Mouse (Mus musculus): ENCODE data around the gene Fam83c. TPM values are rescaled to one million over a fixed set of nuclear protein-coding genes. Genes with fewer than 3 reads are reported as not detected.

Gene Fam83c
- 0.04 and 0.07 TPM in 2 replicates for polyA plus RNA-seq (2016; fragmentation: Nextera tagmentation; extraction: Ambion mirVana)

GRCm38 (mm10) chr2:155834732-155835131 lies at the start of gene Fam83c:
Fam83c (minus strand) TSS chr2:155834854.
- Histone ChIP-seq H3K4me3 (no peak within 1 kb of the TSS), H3K4me2 (no peak within 1 kb of the TSS), H3K27ac (no peak within 1 kb of the TSS), H3K4me1 (no peaks in the 10 kb centered on the region), H3K36me3 (no peaks in the 10 kb centered on the region), H3K9ac (no peak within 1 kb of the TSS), H3K9me3 (replicated peaks) (no peaks in the 10 kb centered on the region), H3K27me3 (replicated peaks) (peaks cover 22% of the 10 kb centered on the region)
- WGBS (ENCODE audit: insufficient replicate concordance), result 51% methylated on average over 9 of the region's 9 CpGs
- no peak for ATAC-seq

- H3K9me3 ChIP-seq (replicated peaks), result no peaks in the 10 kb centered on the region
- H3K4me1 ChIP-seq, result peaks cover 11% of the 10 kb centered on the region
- H3K27me3 ChIP-seq (replicated peaks), result no peaks in the 10 kb centered on the region
- H3K4me3 ChIP-seq, result no peak overlapping the region
- H3K9ac ChIP-seq, result no peak overlapping the region
- no peak overlapping the region for H3K4me2 ChIP-seq
- 67% methylated on average over 3 of the region's 3 CpGs for WGBS (ENCODE audit: insufficient replicate concordance)
- no peak for ATAC-seq
- H3K27ac ChIP-seq, result no peak overlapping the region
- H3K36me3 ChIP-seq, result peaks cover 71% of the 10 kb centered on the region
These were observed 47.4 kb upstream of the Fam83c start for GRCm38 (mm10) chr2:155882087-155882486.

GRCm38 (mm10) chr2:155878964-155879876 lies 44.6 kb upstream of the Fam83c start:
- Histone ChIP-seq H3K36me3 (peaks cover 75% of the 10 kb centered on the region), H3K27me3 (replicated peaks) (no peaks in the 10 kb centered on the region), H3K9ac (no peak overlapping the region), H3K27ac (no peak overlapping the region), H3K4me3 (no peak overlapping the region), H3K4me1 (peaks cover 11% of the 10 kb centered on the region), H3K9me3 (replicated peaks) (no peaks in the 10 kb centered on the region), H3K4me2 (no peak overlapping the region)
- ATAC-seq, result no peak
- WGBS (ENCODE audit: insufficient replicate concordance), result 70% methylated on average over 21 of the region's 21 CpGs

GRCm38 (mm10) chr2:155873636-155874035 lies 39.0 kb upstream of the Fam83c start:
- Histone ChIP-seq H3K27ac (no peak overlapping the region), H3K27me3 (replicated peaks) (no peaks in the 10 kb centered on the region), H3K4me2 (no peak overlapping the region), H3K9me3 (replicated peaks) (no peaks in the 10 kb centered on the region), H3K9ac (no peak overlapping the region), H3K4me3 (no peak overlapping the region), H3K4me1 (no peaks in the 10 kb centered on the region), H3K36me3 (peaks cover 51% of the 10 kb centered on the region)
- 78% methylated on average over 6 of the region's 6 CpGs for WGBS (ENCODE audit: insufficient replicate concordance)
- no peak for ATAC-seq

GRCm38 (mm10) chr2:155872930-155873507 lies 38.4 kb upstream of the Fam83c start:
- Histone ChIP-seq H3K4me1 (no peaks in the 10 kb centered on the region), H3K4me2 (no peak overlapping the region), H3K9me3 (replicated peaks) (no peaks in the 10 kb centered on the region), H3K27me3 (replicated peaks) (no peaks in the 10 kb centered on the region), H3K27ac (no peak overlapping the region), H3K9ac (no peak overlapping the region), H3K4me3 (no peak overlapping the region), H3K36me3 (peaks cover 52% of the 10 kb centered on the region)
- ATAC-seq, result no peak
- WGBS (ENCODE audit: insufficient replicate concordance), result 74% methylated on average over 10 of the region's 10 CpGs

- no peaks in the 10 kb centered on the region for H3K4me1 ChIP-seq
- H3K9ac ChIP-seq, result no peak overlapping the region
- WGBS (ENCODE audit: insufficient replicate concordance), result 77% methylated on average over 8 of the region's 8 CpGs
- no peak overlapping the region for H3K27ac ChIP-seq
- no peak for ATAC-seq
- no peaks in the 10 kb centered on the region for H3K9me3 ChIP-seq (replicated peaks)
- H3K36me3 ChIP-seq, result peaks cover 52% of the 10 kb centered on the region
- no peaks in the 10 kb centered on the region for H3K27me3 ChIP-seq (replicated peaks)
- no peak overlapping the region for H3K4me2 ChIP-seq
- no peak overlapping the region for H3K4me3 ChIP-seq
These were observed 37.8 kb upstream of the Fam83c start for GRCm38 (mm10) chr2:155872486-155872885.

GRCm38 (mm10) chr2:155869772-155870171 lies 35.1 kb upstream of the Fam83c start:
- Histone ChIP-seq H3K9me3 (replicated peaks) (no peaks in the 10 kb centered on the region), H3K4me2 (no peak overlapping the region), H3K27ac (no peak overlapping the region), H3K36me3 (peaks cover 29% of the 10 kb centered on the region), H3K27me3 (replicated peaks) (no peaks in the 10 kb centered on the region), H3K9ac (no peak overlapping the region), H3K4me1 (no peaks in the 10 kb centered on the region), H3K4me3 (no peak overlapping the region)
- no peak for ATAC-seq
- WGBS (ENCODE audit: insufficient replicate concordance), result 73% methylated on average over 5 of the region's 5 CpGs

- no peaks in the 10 kb centered on the region for H3K4me1 ChIP-seq
- H3K27me3 ChIP-seq (replicated peaks), result no peaks in the 10 kb centered on the region
- H3K9me3 ChIP-seq (replicated peaks), result no peaks in the 10 kb centered on the region
- H3K27ac ChIP-seq, result no peak overlapping the region
- no peak overlapping the region for H3K9ac ChIP-seq
- H3K4me3 ChIP-seq, result no peak overlapping the region
- no peak overlapping the region for H3K4me2 ChIP-seq
- no peak for ATAC-seq
- peaks cover 26% of the 10 kb centered on the region for H3K36me3 ChIP-seq
- 80% methylated on average over 8 of the region's 8 CpGs for WGBS (ENCODE audit: insufficient replicate concordance)
These were observed 33.7 kb upstream of the Fam83c start for GRCm38 (mm10) chr2:155868320-155868719.

GRCm38 (mm10) chr2:155863301-155863867 lies 28.7 kb upstream of the Fam83c start:
- Histone ChIP-seq H3K4me1 (peaks cover 2% of the 10 kb centered on the region; the same call in 1 of the 2 replicates), H3K27me3 (replicated peaks) (no peaks in the 10 kb centered on the region), H3K9me3 (replicated peaks) (no peaks in the 10 kb centered on the region), H3K27ac (no peak overlapping the region), H3K4me2 (no peak overlapping the region), H3K9ac (no peak overlapping the region), H3K36me3 (peaks cover 25% of the 10 kb centered on the region), H3K4me3 (no peak overlapping the region)
- WGBS (ENCODE audit: insufficient replicate concordance), result 82% methylated on average over 11 of the region's 11 CpGs
- no peak for ATAC-seq

GRCm38 (mm10) chr2:155862573-155863300 lies 28.1 kb upstream of the Fam83c start:
- Histone ChIP-seq H3K4me2 (no peak overlapping the region), H3K9me3 (replicated peaks) (no peaks in the 10 kb centered on the region), H3K4me1 (peaks cover 2% of the 10 kb centered on the region; the same call in 1 of the 2 replicates), H3K27me3 (replicated peaks) (no peaks in the 10 kb centered on the region), H3K4me3 (no peak overlapping the region), H3K9ac (no peak overlapping the region), H3K36me3 (peaks cover 28% of the 10 kb centered on the region), H3K27ac (no peak overlapping the region)
- no peak for ATAC-seq
- 83% methylated on average over 13 of the region's 13 CpGs for WGBS (ENCODE audit: insufficient replicate concordance)

GRCm38 (mm10) chr2:155861581-155861980 lies 26.9 kb upstream of the Fam83c start:
- Histone ChIP-seq H3K27ac (no peak overlapping the region), H3K4me1 (peaks cover 2% of the 10 kb centered on the region; the same call in 1 of the 2 replicates), H3K4me3 (no peak overlapping the region), H3K4me2 (no peak overlapping the region), H3K9ac (no peak overlapping the region), H3K9me3 (replicated peaks) (no peaks in the 10 kb centered on the region), H3K27me3 (replicated peaks) (no peaks in the 10 kb centered on the region), H3K36me3 (peaks cover 33% of the 10 kb centered on the region)
- ATAC-seq, result no peak
- 72% methylated on average over 6 of the region's 6 CpGs for WGBS (ENCODE audit: insufficient replicate concordance)

Measured in liver, embryonic 12.5 days (tissue).